Comparison of ENCODE assay signal across 9 mouse cellular contexts in the genomic region with DNA sequence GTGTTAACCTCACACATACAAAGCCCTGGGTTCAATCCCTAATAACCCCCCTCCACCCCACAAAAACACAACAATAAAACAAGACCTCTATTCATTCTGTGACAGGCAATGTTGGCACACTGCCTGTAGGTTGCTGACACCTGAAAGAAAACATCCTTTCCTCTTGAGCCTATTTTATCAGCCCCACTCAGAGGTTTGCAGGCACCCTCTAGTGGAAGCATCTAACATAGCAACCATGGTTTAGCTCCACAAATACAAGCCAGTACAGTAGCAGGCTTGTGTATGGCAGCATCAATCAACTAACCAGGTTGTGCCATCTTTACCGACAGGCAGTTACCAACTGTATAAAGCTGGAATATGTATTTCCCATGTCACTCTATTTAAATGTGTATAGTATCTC. TPM values are rescaled to one million over a fixed set of nuclear protein-coding genes. Genes with fewer than 3 reads are reported as not detected.
DNase-seq lines count a peak whose midpoint lies in the region; ATAC-seq and TF ChIP-seq lines count a peak whose summit lies in the region.
"Had no signal": no experiment of that assay in that cellular context is flagged by ENCODE, and none has a peak within 500 bp of the region (broad histone marks: within the 10 kb centered on the region; RNA-seq: fewer than 3 reads in every experiment).

No protein-coding gene starts in this region.

- H3K9me3 ChIP-seq in midbrain, embryonic 11.5 days (ENCODE audit: control insufficient read depth, low read length) = no peaks in the 10 kb centered on the region
- no peaks in the 10 kb centered on the region for H3K9me3 ChIP-seq in midbrain, embryonic 16.5 days (replicated peaks; ENCODE audit: control insufficient read depth, low read length, poor library complexity, severe bottlenecking)
- H3K9me3 ChIP-seq: heart, embryonic 13.5 days had no signal

- H3K4me3 ChIP-seq in midbrain, embryonic 11.5 days (ENCODE audit: low read depth, low read length) = no peak overlapping the region
- H3K4me3 ChIP-seq in midbrain, embryonic 16.5 days (ENCODE audit: low read depth, low read length) = no peak overlapping the region
- no peak overlapping the region for H3K4me3 ChIP-seq in thymus, adult 2 months (ENCODE audit: control insufficient read depth, insufficient read depth, low read length)
- H3K4me3 ChIP-seq: heart, embryonic 13.5 days had no signal

- intact Hi-C loops in heart, postnatal 10 days (cut with DNase I) = loop anchor here (1.0 kb wide), 1 partner anchor 43 kb away; no protein-coding TSS in a partner anchor
- intact Hi-C loops in left cerebral cortex, postnatal 4 days (cut with DNase I) = no loop called here

- TF ChIP-seq CTCF in thymus, adult 2 months (IDR thresholded peaks at IDR 0.05; ENCODE audit: borderline replicate concordance, control insufficient read depth, extremely low read depth, insufficient read depth, low read length, poor library complexity) = no peak

- no peak for TF ChIP-seq POLR2A in thymus, adult 2 months (IDR thresholded peaks at IDR 0.05; ENCODE audit: control insufficient read depth, extremely low read depth, insufficient read depth, low read length, poor library complexity)

- no peak overlapping the region for H3K9ac ChIP-seq in midbrain, embryonic 11.5 days (ENCODE audit: low read length)
- H3K9ac ChIP-seq in midbrain, embryonic 16.5 days (ENCODE audit: low read depth, low read length) = no peak overlapping the region
- H3K9ac ChIP-seq: heart, embryonic 13.5 days had no signal

- no peak overlapping the region for H3K4me2 ChIP-seq in midbrain, embryonic 11.5 days
- no peak overlapping the region for H3K4me2 ChIP-seq in midbrain, embryonic 16.5 days (ENCODE audit: low read length)
- H3K4me2 ChIP-seq: heart, embryonic 13.5 days had no signal

- H3K36me3 ChIP-seq in midbrain, embryonic 11.5 days (ENCODE audit: control insufficient read depth, insufficient read depth, low read length) = no peaks in the 10 kb centered on the region
- H3K36me3 ChIP-seq in midbrain, embryonic 16.5 days (ENCODE audit: control insufficient read depth, insufficient read depth, low read length) = no peaks in the 10 kb centered on the region
- no peaks in the 10 kb centered on the region for H3K36me3 ChIP-seq in thymus, adult 2 months (ENCODE audit: control insufficient read depth, insufficient read depth, low read length)
- H3K36me3 ChIP-seq: heart, embryonic 13.5 days had no signal

- WGBS in midbrain, embryonic 11.5 days = 58% methylated on average over 1 of the region's 1 CpGs
- 53% methylated on average over 1 of the region's 1 CpGs for WGBS in midbrain, embryonic 16.5 days
- WGBS in thymus, adult 2 months = 23% methylated on average over 1 of the region's 1 CpGs

- ATAC-seq in midbrain, embryonic 11.5 days (ENCODE audit: low FRiP score) = no peak
- no peak for ATAC-seq in midbrain, embryonic 16.5 days

- no peak overlapping the region for H3K27ac ChIP-seq in midbrain, embryonic 11.5 days (ENCODE audit: low read depth, low read length)
- H3K27ac ChIP-seq in midbrain, embryonic 16.5 days (ENCODE audit: low read length) = no peak overlapping the region
- H3K27ac ChIP-seq in thymus, adult 2 months (ENCODE audit: control insufficient read depth, insufficient read depth, low read length) = no peak overlapping the region
- H3K27ac ChIP-seq: heart, embryonic 13.5 days had no signal

- H3K27me3 ChIP-seq in midbrain, embryonic 11.5 days (ENCODE audit: control insufficient read depth, insufficient read depth, low read length) = no peaks in the 10 kb centered on the region
- no peaks in the 10 kb centered on the region for H3K27me3 ChIP-seq in midbrain, embryonic 16.5 days (ENCODE audit: control insufficient read depth, insufficient read depth, low read depth, low read length)
- no peaks in the 10 kb centered on the region for H3K27me3 ChIP-seq in thymus, adult 2 months (ENCODE audit: control insufficient read depth, insufficient read depth, low read length)
- H3K27me3 ChIP-seq: heart, embryonic 13.5 days had no signal

- DNase-seq in adrenal gland, postnatal 10 days = peak; percentile 26
- DNase-seq in adrenal gland, postnatal 4 days (ENCODE audit: low spot score in 2 of 2) = no peak
- DNase-seq in midbrain, embryonic 11.5 days (ENCODE audit: low spot score, missing footprints) = peak; percentile 91
- DNase-seq in cerebellum, adult 18-20 months = peak; percentile 37 to 53
- peak; percentile 46 to 56 for DNase-seq in heart, postnatal 10 days
- DNase-seq in left cerebral cortex, postnatal 4 days = peak; percentile 27
- DNase-seq in thymus, adult 2 months = peak; percentile 66

- H3K4me1 ChIP-seq in midbrain, embryonic 11.5 days (ENCODE audit: control insufficient read depth, insufficient read depth, low read length) = no peaks in the 10 kb centered on the region
- no peaks in the 10 kb centered on the region for H3K4me1 ChIP-seq in midbrain, embryonic 16.5 days (ENCODE audit: control insufficient read depth, insufficient read depth, low read length)
- peaks cover 22% of the 10 kb centered on the region for H3K4me1 ChIP-seq in thymus, adult 2 months (replicated peaks; ENCODE audit: control insufficient read depth, insufficient read depth, low read length)
- H3K4me1 ChIP-seq: heart, embryonic 13.5 days had no signal

RNA-seq across cellular contexts. Expression of a gene that starts 23.0 kb away (rescaled TPM):
- total RNA-seq in adrenal gland, postnatal 10 days (2021) = 1 to 10 TPM; 4.8 to 7.2 TPM
- 1 to 10 TPM; 2.5 to 4.9 TPM for total RNA-seq in adrenal gland, postnatal 4 days (2021)
- polyA plus RNA-seq in midbrain, embryonic 11.5 days (2014; fragmentation: Nextera tagmentation; extraction: Ambion mirVana) = 0.20 and 0.29 TPM in 2 replicates
- polyA plus RNA-seq in midbrain, embryonic 16.5 days (2015; fragmentation: Nextera tagmentation; extraction: Ambion mirVana) = 0.89 and 1.0 TPM in 2 replicates
- total RNA-seq in heart, postnatal 10 days (2021) = 1 to 10 TPM; 2.4 to 2.6 TPM
- total RNA-seq in left cerebral cortex, postnatal 4 days (2021) = 1 to 10 TPM; 1.2 to 1.9 TPM
- polyA plus RNA-seq in thymus, adult 2 months (2012; rRNA removed) = 5.5 and 5.7 TPM in 2 replicates

RNA-seq across cellular contexts. Expression of a gene that starts 46.3 kb away (rescaled TPM):
- total RNA-seq in adrenal gland, postnatal 10 days (2021) = 10 to 100 TPM; 13.4 to 13.5 TPM
- total RNA-seq in adrenal gland, postnatal 4 days (2021) = 10 to 100 TPM; 20.8 to 22.0 TPM
- 15.3 and 17.9 TPM in 2 replicates for polyA plus RNA-seq in midbrain, embryonic 11.5 days (2014; fragmentation: Nextera tagmentation; extraction: Ambion mirVana)
- 116 and 148 TPM in 2 replicates for polyA plus RNA-seq in midbrain, embryonic 16.5 days (2015; fragmentation: Nextera tagmentation; extraction: Ambion mirVana)
- total RNA-seq in heart, postnatal 10 days (2021) = 1 to 10 TPM; 2.3 to 3.6 TPM
- total RNA-seq in left cerebral cortex, postnatal 4 days (2021) = 100 to 1,000 TPM; 365 to 390 TPM
- 242 and 247 TPM in 2 replicates for polyA plus RNA-seq in thymus, adult 2 months (2012; rRNA removed)

RNA-seq across cellular contexts. Expression of a gene that starts 56.3 kb away (rescaled TPM):
- under 1 TPM in 1 of 2 experiments, not detected in 1; 0.09 TPM for total RNA-seq in adrenal gland, postnatal 10 days (2021)
- under 1 TPM in 1 of 2 experiments, not detected in 1; 0.22 TPM for total RNA-seq in adrenal gland, postnatal 4 days (2021)
- polyA plus RNA-seq in midbrain, embryonic 11.5 days (2014; fragmentation: Nextera tagmentation; extraction: Ambion mirVana) = 0.04 and 0.07 TPM in 2 replicates
- 1.7 and 2.2 TPM in 2 replicates for polyA plus RNA-seq in midbrain, embryonic 16.5 days (2015; fragmentation: Nextera tagmentation; extraction: Ambion mirVana)
- not detected for total RNA-seq in heart, postnatal 10 days (2021)
- 1 to 10 TPM; 2.8 to 3.1 TPM for total RNA-seq in left cerebral cortex, postnatal 4 days (2021)
- 0.11 and 0.17 TPM in 2 replicates for polyA plus RNA-seq in thymus, adult 2 months (2012; rRNA removed)
- polyA plus RNA-seq: heart, embryonic 13.5 days had no signal

Comparison
In these comparisons a context has a peak if more than half of its experiments do, and no peak if none do; other contexts are left out.
1. DNase-seq: peak in adrenal gland, postnatal 10 days (single experiment), midbrain, embryonic 11.5 days (single experiment), cerebellum, adult 18-20 months (2 of 2), heart, postnatal 10 days (2 of 2), left cerebral cortex, postnatal 4 days (single experiment) and thymus, adult 2 months (single experiment); none in adrenal gland, postnatal 4 days (0 of 2).
2. RNA of a gene that starts 46.3 kb away (total RNA-seq): 365 to 390 TPM in left cerebral cortex, postnatal 4 days; 20.8 to 22.0 TPM in adrenal gland, postnatal 4 days, 13.4 to 13.5 TPM in adrenal gland, postnatal 10 days and 2.3 to 3.6 TPM in heart, postnatal 10 days; every median in the first group is over 10 times any median in the second.